Mouse (Mus musculus) cerebellum, adult 2 months (tissue): ENCODE measurements at regions not wholly inside any gene's neighbourhood (a gene's known extent, or its start where the extent isn't known, plus 50 kb on each side); places are given as distances from the start of the nearest gene placed in this dataset.

Source experiments
- CTCF ChIP-seq: fragments of 200-500 bp; IDR thresholded peaks from 2 replicates; pipeline ENCODE4 v1.5.1; 2011; ENCODE audit warnings: low read depth, mild to moderate bottlenecking, control low read depth, low read length, moderate library complexity, borderline replicate concordance; ENCODE audit not compliant: insufficient read depth
- POLR2A ChIP-seq: fragments of 200-500 bp; IDR thresholded peaks from 2 replicates; pipeline ENCODE4 v1.6.1; 2011; ENCODE audit warnings: low read length, control low read depth, borderline replicate concordance; ENCODE audit not compliant: insufficient read depth

GRCm38 (mm10) chr8:89850209-89850796 is 497.8 kb downstream of the Tox3 start:
- no peak for TF ChIP-seq POLR2A
- peak; percentile 18; the same call in 1 of the 2 replicates for TF ChIP-seq CTCF
